Mouse (Mus musculus) CD4-positive helper T cell, adult 2 months (primary cell): Measurements from ENCODE around the gene Serpina1e.
"Not testable (repeated sequence)": the region's sequence is repeated elsewhere in the genome, so short reads cannot be mapped to it uniquely, and the experiment has no call there.

Experiments used
- DNase-seq: peaks from one replicate; pipeline ENCODE4 v3.0.0-alpha.2; 2012; ENCODE audit warnings: low read depth, missing footprints, low spot score

The Serpina1e gene

GRCm38 (mm10) chr12:103962860-103963259, 4.1 kb upstream of the Serpina1e start:
- DNase-seq: no peak

- DNase-seq: no peak
These were observed 3.6 kb upstream of the Serpina1e start for GRCm38 (mm10) chr12:103962337-103962736.

GRCm38 (mm10) chr12:103961716-103962115, 2.9 kb upstream of the Serpina1e start:
- no peak for DNase-seq

- not testable (repeated sequence) for DNase-seq
These were observed 2.2 kb downstream of the Serpina1e start for GRCm38 (mm10) chr12:103956555-103956954.

GRCm38 (mm10) chr12:103952972-103953371, 5.8 kb downstream of the Serpina1e start:
- DNase-seq: not testable (repeated sequence)

- DNase-seq: no peak
These were observed 12.5 kb downstream of the Serpina1e start for GRCm38 (mm10) chr12:103946243-103946642.

GRCm38 (mm10) chr12:103909181-103909580, 49.6 kb downstream of the Serpina1e start:
- not testable (repeated sequence) for DNase-seq

- DNase-seq: not testable (repeated sequence)
These were observed 51.0 kb downstream of the Serpina1e start for GRCm38 (mm10) chr12:103907746-103908145.

- not testable (repeated sequence) for DNase-seq
These were observed 53.9 kb downstream of the Serpina1e start, which contains the start of gene Serpina1c for GRCm38 (mm10) chr12:103904837-103905340. Gene Serpina1c, minus strand, starts transcription at chr12:103904887.

- DNase-seq: not testable (repeated sequence)
These were observed 56.8 kb downstream of the Serpina1e start for GRCm38 (mm10) chr12:103901929-103902328.
